Mouse (Mus musculus) embryonic facial prominence, embryonic 14.5 days (tissue): ENCODE results near the gene Slc6a2. TPM values are rescaled to one million over a fixed set of nuclear protein-coding genes. Genes with fewer than 3 reads are reported as not detected.

ENCODE experiments used
- ATAC-seq: fragments of 200-750 bp; cut with Nextera tagmentation; 2 replicates; pipeline ENCODE4 v1.8.0; 2017; ENCODE audit warnings: low read depth, moderate number of reproducible peaks, moderate TSS enrichment
- DNase-seq: peaks from one replicate; pipeline ENCODE4 v3.0.0-alpha.2; 2015; ENCODE audit warnings: low spot score
- H3K27ac ChIP-seq: fragments of 300-500 bp; sonication (generic); replicated peaks from 2 replicates; pipeline ENCODE4 v1.5.1; 2014; ENCODE audit warnings: low read depth, mild to moderate bottlenecking, low read length, moderate library complexity
- H3K27me3 ChIP-seq: fragments of 300-500 bp; sonication (generic); replicated peaks from 2 replicates; pipeline ENCODE4 v1.6.1; 2014; ENCODE audit warnings: low read length; ENCODE audit not compliant: control insufficient read depth, insufficient read depth
- H3K36me3 ChIP-seq: fragments of 300-500 bp; sonication (generic); 2 replicates; pipeline ENCODE4 v1.6.1; 2014; ENCODE audit warnings: low read length, mixed read lengths; ENCODE audit not compliant: control insufficient read depth, insufficient read depth
- H3K4me1 ChIP-seq: fragments of 300-500 bp; sonication (generic); 2 replicates; pipeline ENCODE4 v1.6.1; 2014; ENCODE audit warnings: antibody characterized with exemption, low read length; ENCODE audit not compliant: control insufficient read depth, insufficient read depth
- H3K4me2 ChIP-seq: fragments of 300-500 bp; sonication (generic); 2 replicates; pipeline ENCODE4 v1.6.1; 2014; ENCODE audit warnings: low read depth, mild to moderate bottlenecking, low read length, moderate library complexity, mixed read lengths
- H3K4me3 ChIP-seq: fragments of 300-500 bp; sonication (generic); 2 replicates; pipeline ENCODE4 v1.5.1; 2014; ENCODE audit warnings: low read depth, mild to moderate bottlenecking, low read length
- H3K9ac ChIP-seq: fragments of 300-500 bp; sonication (generic); 2 replicates; pipeline ENCODE4 v1.6.1; 2014; ENCODE audit warnings: low read depth, mild to moderate bottlenecking, low read length, moderate library complexity, mixed read lengths
- H3K9me3 ChIP-seq: fragments of 300-500 bp; sonication (generic); 2 replicates; pipeline ENCODE4 v1.6.1; 2016; ENCODE audit warnings: low read length; ENCODE audit not compliant: control insufficient read depth
- WGBS: fragments of 180-500 bp; shearing (Covaris S2); extraction: QIAGEN DNeasy Blood & Tissue Kit; methylation state at CpG from one replicate; pipeline ENCODE4 v1.1.7; 2014; 5-methylcytosine and 5-hydroxymethylcytosine counted together
- polyA plus RNA-seq: library from polyadenylated mRNA; unstranded; fragments of >200 nt; fragmentation: Nextera tagmentation; extraction: Ambion mirVana; gene quantifications from 2 replicates; pipeline ENCODE4 v1.2.1, GENCODE M21; 2014

The Slc6a2 gene
- polyA plus RNA-seq, 1 experiment from 2014 or later: 1.7 TPM

- WGBS: 47% methylated on average over 2 of the region's 2 CpGs
- no peak for ATAC-seq
- H3K4me2 ChIP-seq: no peak overlapping the region
- H3K27me3 ChIP-seq: no peaks in the 10 kb centered on the region
- H3K9me3 ChIP-seq: no peaks in the 10 kb centered on the region
- H3K4me1 ChIP-seq: no peaks in the 10 kb centered on the region
- no peaks in the 10 kb centered on the region for H3K36me3 ChIP-seq
- H3K4me3 ChIP-seq: no peak overlapping the region
- H3K27ac ChIP-seq: no peak overlapping the region
- H3K9ac ChIP-seq: no peak overlapping the region
- DNase-seq: peak; percentile 67
These were observed 38.7 kb downstream of the Slc6a2 start for GRCm38 (mm10) chr8:92998600-92998999.

GRCm38 (mm10) chr8:93010286-93010685, 50.4 kb downstream of the Slc6a2 start:
- Histone ChIP-seq H3K36me3 (no peaks in the 10 kb centered on the region), H3K27ac (no peak overlapping the region), H3K9me3 (no peaks in the 10 kb centered on the region), H3K4me1 (no peaks in the 10 kb centered on the region), H3K27me3 (no peaks in the 10 kb centered on the region), H3K4me2 (no peak overlapping the region), H3K4me3 (no peak overlapping the region), H3K9ac (no peak overlapping the region)
- WGBS: 26% methylated on average over 5 of the region's 5 CpGs
- no peak for ATAC-seq
- DNase-seq: peak; percentile 77

DNA sequence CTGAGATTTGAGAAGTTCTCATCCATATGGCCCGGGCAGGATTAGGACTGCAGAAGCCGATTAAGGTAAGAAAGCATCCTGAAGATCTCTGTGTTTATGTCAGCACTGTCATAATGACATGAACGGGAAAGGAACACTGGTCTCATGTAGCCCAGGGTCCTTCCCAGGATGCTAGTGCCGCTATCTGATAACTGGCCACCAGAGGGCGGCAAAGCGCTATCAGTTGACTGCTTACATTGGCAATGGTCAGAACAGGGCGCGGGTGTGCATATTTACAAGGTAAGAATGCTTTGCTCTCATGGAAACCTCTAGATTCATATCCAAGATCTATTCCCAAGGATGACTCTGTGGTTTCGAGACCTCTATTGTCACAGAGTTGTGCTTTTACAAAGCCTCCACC, 51.6 kb downstream of the Slc6a2 start:
- ATAC-seq: peak; percentile 53; the same call in 1 of the 2 replicates
- Histone ChIP-seq H3K4me2 (no peak overlapping the region), H3K27ac (no peak overlapping the region), H3K4me1 (no peaks in the 10 kb centered on the region), H3K36me3 (no peaks in the 10 kb centered on the region), H3K9me3 (no peaks in the 10 kb centered on the region), H3K27me3 (no peaks in the 10 kb centered on the region), H3K4me3 (no peak overlapping the region), H3K9ac (no peak overlapping the region)
- 8% methylated on average over 9 of the region's 9 CpGs for WGBS
- DNase-seq: peak; percentile 87

DNA sequence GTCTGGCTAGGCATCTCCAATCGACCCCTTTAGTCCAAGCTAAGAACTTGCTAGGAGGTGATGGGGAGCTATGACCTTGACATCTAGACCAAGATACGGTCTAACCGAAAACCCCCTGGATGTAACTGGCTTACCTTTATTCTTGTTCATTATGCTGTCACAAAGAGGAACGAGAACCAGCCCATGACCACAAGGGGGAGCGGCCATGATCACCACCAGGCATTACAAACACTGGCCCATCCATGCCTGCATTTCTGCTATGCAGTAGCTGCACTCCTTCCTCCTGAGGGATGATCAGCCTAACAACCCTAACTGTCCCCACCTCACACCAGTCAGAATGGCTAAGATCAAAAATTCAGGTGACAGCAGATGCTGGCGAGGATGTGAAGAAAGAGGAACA, 52.3 kb downstream of the Slc6a2 start:
- WGBS: 77% methylated on average over 6 of the region's 6 CpGs

DNA sequence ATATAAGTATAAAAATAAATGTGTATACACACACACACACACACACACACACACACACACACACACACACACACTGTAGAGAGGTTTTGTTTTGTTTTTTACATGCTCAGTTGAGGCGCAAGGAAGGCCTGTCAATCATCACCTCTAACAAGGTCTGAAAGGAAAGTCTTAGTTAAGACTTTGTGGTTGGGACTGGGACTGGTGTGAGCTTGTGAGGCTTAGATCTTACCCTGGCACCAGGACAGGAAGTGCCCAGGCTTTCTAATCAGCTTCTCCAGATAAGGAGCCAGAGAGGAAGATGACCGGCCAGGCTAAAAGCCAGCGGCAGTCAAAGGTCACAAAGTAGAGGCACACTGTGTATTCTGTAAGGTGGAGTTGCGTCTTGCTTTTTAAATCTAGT, 54.4 kb downstream of the Slc6a2 start:
- H3K36me3 ChIP-seq: no peaks in the 10 kb centered on the region
- no peak overlapping the region for H3K4me2 ChIP-seq
- H3K27me3 ChIP-seq: no peaks in the 10 kb centered on the region
- DNase-seq (no peak), ATAC-seq (no peak)
- no peaks in the 10 kb centered on the region for H3K9me3 ChIP-seq
- no peak overlapping the region for H3K4me3 ChIP-seq
- no peaks in the 10 kb centered on the region for H3K4me1 ChIP-seq
- 69% methylated on average over 4 of the region's 4 CpGs for WGBS
- no peak overlapping the region for H3K27ac ChIP-seq
- no peak overlapping the region for H3K9ac ChIP-seq

More for the DNA sequence above, 52.3 kb downstream of the Slc6a2 start:
- no peaks in the 10 kb centered on the region for H3K27me3 ChIP-seq
- ATAC-seq (no peak), DNase-seq (no peak)
- H3K27ac ChIP-seq: no peak overlapping the region
- no peaks in the 10 kb centered on the region for H3K36me3 ChIP-seq
- no peak overlapping the region for H3K4me2 ChIP-seq
- H3K4me3 ChIP-seq: no peak overlapping the region
- no peaks in the 10 kb centered on the region for H3K9me3 ChIP-seq
- H3K9ac ChIP-seq: no peak overlapping the region
- no peaks in the 10 kb centered on the region for H3K4me1 ChIP-seq

DNA sequence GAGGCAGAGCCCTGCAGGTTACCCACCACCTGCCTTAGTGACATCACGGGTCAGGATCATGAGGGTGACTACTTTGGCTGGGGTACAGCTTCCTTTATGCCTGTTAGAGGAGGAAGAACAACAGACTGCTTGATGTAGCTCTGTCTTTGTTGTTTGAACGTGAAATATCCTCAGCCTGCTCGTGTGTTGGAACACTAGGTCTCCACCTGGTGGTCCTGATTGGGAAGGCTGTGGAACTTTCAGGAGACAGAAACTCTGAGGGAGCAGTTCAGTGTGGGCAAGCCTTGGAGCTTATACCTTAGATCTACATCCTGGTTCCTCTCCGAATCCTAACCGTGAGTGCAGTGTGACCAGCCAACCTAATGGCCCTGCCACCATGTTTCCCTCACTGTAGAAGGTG, 61.9 kb downstream of the Slc6a2 start:
- no peak overlapping the region for H3K4me3 ChIP-seq
- no peaks in the 10 kb centered on the region for H3K27me3 ChIP-seq
- DNase-seq: no peak
- no peak for ATAC-seq
- H3K4me2 ChIP-seq: no peak overlapping the region
- no peak overlapping the region for H3K27ac ChIP-seq
- WGBS: 63% methylated on average over 5 of the region's 5 CpGs
- H3K4me1 ChIP-seq: no peaks in the 10 kb centered on the region
- H3K36me3 ChIP-seq: no peaks in the 10 kb centered on the region
- H3K9me3 ChIP-seq: no peaks in the 10 kb centered on the region
- H3K9ac ChIP-seq: no peak overlapping the region

DNA sequence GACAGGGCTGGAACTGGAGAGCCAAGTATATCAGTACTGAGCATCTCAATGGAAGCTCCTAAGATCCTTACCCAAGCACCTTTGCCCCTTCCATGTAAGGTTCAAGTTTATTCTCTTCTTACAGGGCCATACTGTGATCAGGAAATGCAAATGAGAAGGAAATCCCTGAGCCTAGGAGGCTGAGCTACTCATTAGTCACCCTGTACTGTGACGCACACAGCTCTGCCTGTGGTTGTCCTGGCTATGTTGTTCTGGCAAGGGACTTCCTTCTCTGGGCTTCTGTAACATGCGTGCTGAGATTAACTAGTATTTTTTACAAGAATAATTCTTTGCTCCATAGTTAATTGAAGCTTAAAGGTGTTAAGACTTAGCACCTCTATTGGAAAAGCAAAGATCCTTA, 70.8 kb downstream of the Slc6a2 start:
- Histone ChIP-seq H3K27me3 (no peaks in the 10 kb centered on the region), H3K4me1 (no peaks in the 10 kb centered on the region), H3K4me2 (no peak overlapping the region), H3K4me3 (no peak overlapping the region), H3K36me3 (no peaks in the 10 kb centered on the region), H3K9me3 (no peaks in the 10 kb centered on the region), H3K9ac (no peak overlapping the region), H3K27ac (no peak overlapping the region)
- 71% methylated on average over 2 of the region's 2 CpGs for WGBS
- ATAC-seq (no peak), DNase-seq (no peak)

DNA sequence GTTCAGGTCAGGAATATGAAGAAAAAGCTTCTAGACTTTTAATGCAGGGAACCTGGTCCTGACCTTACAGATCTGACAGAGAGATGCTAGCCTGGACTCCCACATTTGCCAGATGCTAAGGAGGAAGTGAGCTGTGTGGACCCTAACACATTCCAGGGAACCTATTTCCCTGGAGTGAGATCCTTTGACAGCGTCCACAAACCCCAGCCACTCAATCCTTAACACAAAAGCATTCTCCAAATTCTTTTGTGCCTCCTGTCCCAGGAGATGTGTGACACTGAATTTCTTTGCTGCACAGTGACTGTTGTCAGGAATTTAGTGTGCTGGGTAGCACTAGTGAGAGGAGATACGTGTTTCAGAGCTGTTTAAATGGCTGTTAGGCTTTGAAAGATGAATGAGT, 79.0 kb downstream of the Slc6a2 start:
- Histone ChIP-seq H3K9ac (no peak overlapping the region), H3K4me3 (no peak overlapping the region), H3K9me3 (no peaks in the 10 kb centered on the region), H3K27ac (no peak overlapping the region), H3K4me1 (no peaks in the 10 kb centered on the region), H3K27me3 (no peaks in the 10 kb centered on the region), H3K36me3 (no peaks in the 10 kb centered on the region), H3K4me2 (no peak overlapping the region)
- DNase-seq (no peak), ATAC-seq (no peak)
- WGBS: 15% methylated on average over 2 of the region's 2 CpGs

DNA sequence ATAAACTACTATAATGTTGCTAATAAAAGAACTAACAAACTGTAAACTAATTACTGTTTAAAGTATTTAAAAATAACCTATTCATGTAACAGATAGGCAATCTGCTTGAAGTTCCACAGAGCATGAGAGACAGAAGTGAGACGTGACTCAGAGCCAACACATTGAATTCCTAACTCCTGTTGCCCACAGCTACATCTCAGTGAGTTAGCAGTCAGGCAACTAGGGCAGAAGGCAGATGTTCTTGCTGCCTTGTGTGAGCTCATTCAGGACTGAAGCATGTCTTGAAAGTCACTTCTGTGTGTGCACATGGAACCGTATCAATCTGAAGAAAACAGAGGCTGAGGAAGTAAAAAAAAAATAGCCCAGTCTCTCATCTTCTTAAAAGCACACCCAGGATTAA, 80.4 kb downstream of the Slc6a2 start:
- Histone ChIP-seq H3K27ac (no peak overlapping the region; the same call in 1 of the 2 replicates), H3K9me3 (no peaks in the 10 kb centered on the region), H3K27me3 (no peaks in the 10 kb centered on the region), H3K9ac (no peak overlapping the region), H3K36me3 (no peaks in the 10 kb centered on the region), H3K4me1 (no peaks in the 10 kb centered on the region), H3K4me3 (no peak overlapping the region), H3K4me2 (no peak overlapping the region)
- ATAC-seq (no peak), DNase-seq (no peak)
- WGBS: 73% methylated on average over 2 of the region's 2 CpGs
